Mouse (Mus musculus): ENCODE data around the gene Tctex1d4. TPM values are rescaled to one million over a fixed set of nuclear protein-coding genes. Genes with fewer than 3 reads are reported as not detected.
A peak's percentile ranks its signal among the peaks of the same experiment; 100 is the strongest.

Gene Tctex1d4
- polyA plus RNA-seq, 1 experiment = not detected

DNA sequence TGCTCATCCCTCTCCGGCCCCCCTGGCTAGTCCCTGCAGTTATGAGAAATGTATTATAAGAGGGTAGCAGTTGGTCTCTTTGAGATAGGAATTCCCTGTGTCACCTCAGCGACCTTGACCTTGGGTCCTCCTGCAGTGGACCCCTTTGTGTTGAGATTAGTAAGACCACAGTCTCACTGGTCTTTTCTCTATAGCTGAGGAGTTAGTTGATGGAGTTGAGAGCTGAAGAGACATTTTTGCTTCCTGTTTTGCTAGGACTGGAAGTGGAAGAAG lies 27.9 kb upstream of the Tctex1d4 start:
- TF ChIP-seq POLR2A (IDR thresholded peaks at IDR 0.05; ENCODE audit: borderline replicate concordance, control insufficient read depth, low read depth, low read length) (no peak), CTCF (IDR thresholded peaks at IDR 0.05; ENCODE audit: control insufficient read depth, insufficient read depth, low read length) (no peak)
- no peak overlapping the region for H3K4me3 ChIP-seq (replicated peaks; ENCODE audit: control insufficient read depth, low read depth, low read length)
- peaks cover 6% of the 10 kb centered on the region; the same call in 1 of the 2 replicates for H3K4me1 ChIP-seq (ENCODE audit: control insufficient read depth, insufficient read depth, low read length)
- WGBS = 74% methylated on average over 2 of the region's 2 CpGs
- no peak overlapping the region for H3K27ac ChIP-seq (ENCODE audit: control insufficient read depth, insufficient read depth, low read depth, low read length, poor library complexity)

DNA sequence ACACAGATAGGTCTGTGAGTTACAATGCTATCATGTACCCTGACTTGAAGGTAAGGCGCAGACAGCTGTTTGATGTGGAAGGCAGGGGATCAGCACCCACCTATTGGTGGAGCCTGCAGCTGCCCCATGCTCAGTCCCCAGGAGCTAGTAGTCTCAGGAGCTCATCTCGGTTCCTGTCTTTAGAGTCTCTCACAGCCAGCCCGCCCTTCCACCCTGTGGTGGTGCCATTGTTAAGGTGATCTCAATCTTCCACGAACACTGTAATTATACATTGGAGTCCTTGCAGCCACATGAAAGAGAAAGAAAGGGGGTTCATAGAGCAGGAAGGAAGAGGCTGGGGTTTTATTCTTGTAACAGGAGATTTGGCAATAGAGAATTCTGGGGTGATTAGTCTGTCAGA lies 26.6 kb upstream of the Tctex1d4 start:
- WGBS = 40% methylated on average over 4 of the region's 4 CpGs
- no peak for TF ChIP-seq POLR2A (IDR thresholded peaks at IDR 0.05; ENCODE audit: borderline replicate concordance, control insufficient read depth, low read depth, low read length)
- no peak for TF ChIP-seq CTCF (IDR thresholded peaks at IDR 0.05; ENCODE audit: control insufficient read depth, insufficient read depth, low read length)
- H3K4me3 ChIP-seq (replicated peaks; ENCODE audit: control insufficient read depth, low read depth, low read length) = no peak overlapping the region
- H3K4me1 ChIP-seq (ENCODE audit: control insufficient read depth, insufficient read depth, low read length) = peaks cover 6% of the 10 kb centered on the region; the same call in 1 of the 2 replicates
- no peak overlapping the region for H3K27ac ChIP-seq (ENCODE audit: control insufficient read depth, insufficient read depth, low read depth, low read length, poor library complexity)

DNA sequence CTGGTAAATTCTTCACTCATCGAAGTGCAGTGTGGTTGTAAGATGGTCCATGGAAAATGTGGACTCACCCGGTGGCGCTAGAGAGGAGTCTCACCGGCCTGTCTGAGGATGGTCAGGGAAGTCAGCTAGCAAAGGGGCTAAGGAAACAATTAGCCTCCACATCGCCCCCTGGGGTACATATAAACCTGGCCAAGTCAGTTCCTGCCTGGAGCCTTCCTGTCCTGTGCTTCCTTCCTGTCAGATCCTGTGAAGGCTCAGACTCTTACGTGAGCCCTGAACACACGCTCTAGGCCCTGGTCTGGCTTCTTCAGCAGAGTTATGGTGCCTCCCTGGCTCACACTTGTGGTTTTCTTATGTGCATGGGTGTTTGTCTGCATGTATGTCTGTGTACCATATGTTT lies 25.4 kb upstream of the Tctex1d4 start:
- Histone ChIP-seq H3K4me1 (ENCODE audit: control insufficient read depth, insufficient read depth, low read length) (peaks cover 6% of the 10 kb centered on the region; the same call in 1 of the 2 replicates), H3K27ac (ENCODE audit: control insufficient read depth, insufficient read depth, low read depth, low read length, poor library complexity) (no peak overlapping the region), H3K4me3 (replicated peaks; ENCODE audit: control insufficient read depth, low read depth, low read length) (no peak overlapping the region)
- WGBS = 50% methylated on average over 7 of the region's 7 CpGs
- no peak for TF ChIP-seq POLR2A (IDR thresholded peaks at IDR 0.05; ENCODE audit: borderline replicate concordance, control insufficient read depth, low read depth, low read length)
- TF ChIP-seq CTCF (IDR thresholded peaks at IDR 0.05; ENCODE audit: control insufficient read depth, insufficient read depth, low read length) = peak; percentile 33; the same call in 1 of the 2 replicates

DNA sequence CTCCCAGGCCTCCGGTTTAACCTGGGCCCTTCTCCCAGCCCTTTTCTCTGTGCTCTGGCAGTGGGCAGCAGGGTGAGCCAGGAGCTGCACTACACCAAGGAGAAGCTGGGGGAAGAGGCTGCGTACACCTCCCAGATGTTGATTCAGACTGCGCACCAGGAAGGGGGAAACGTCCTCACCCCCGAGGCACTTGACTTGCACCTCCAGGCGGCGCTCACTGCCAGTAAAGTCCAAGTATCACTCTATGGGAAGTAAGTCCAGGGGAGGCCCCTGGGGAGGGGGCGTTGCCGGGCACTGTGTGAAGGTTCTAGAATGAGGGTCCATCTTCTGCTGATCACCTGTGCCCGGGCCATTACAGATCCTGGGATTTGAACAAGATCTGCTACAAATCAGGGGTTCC lies 21.9 kb upstream of the Tctex1d4 start:
- TF ChIP-seq POLR2A (IDR thresholded peaks at IDR 0.05; ENCODE audit: borderline replicate concordance, control insufficient read depth, low read depth, low read length) (no peak), CTCF (IDR thresholded peaks at IDR 0.05; ENCODE audit: control insufficient read depth, insufficient read depth, low read length) (peak; percentile 22; the same call in 1 of the 2 replicates)
- 59% methylated on average over 10 of the region's 10 CpGs for WGBS
- H3K4me3 ChIP-seq (replicated peaks; ENCODE audit: control insufficient read depth, low read depth, low read length) = no peak overlapping the region
- peaks cover 6% of the 10 kb centered on the region; the same call in 1 of the 2 replicates for H3K4me1 ChIP-seq (ENCODE audit: control insufficient read depth, insufficient read depth, low read length)
- H3K27ac ChIP-seq (ENCODE audit: control insufficient read depth, insufficient read depth, low read depth, low read length, poor library complexity) = no peak overlapping the region

DNA sequence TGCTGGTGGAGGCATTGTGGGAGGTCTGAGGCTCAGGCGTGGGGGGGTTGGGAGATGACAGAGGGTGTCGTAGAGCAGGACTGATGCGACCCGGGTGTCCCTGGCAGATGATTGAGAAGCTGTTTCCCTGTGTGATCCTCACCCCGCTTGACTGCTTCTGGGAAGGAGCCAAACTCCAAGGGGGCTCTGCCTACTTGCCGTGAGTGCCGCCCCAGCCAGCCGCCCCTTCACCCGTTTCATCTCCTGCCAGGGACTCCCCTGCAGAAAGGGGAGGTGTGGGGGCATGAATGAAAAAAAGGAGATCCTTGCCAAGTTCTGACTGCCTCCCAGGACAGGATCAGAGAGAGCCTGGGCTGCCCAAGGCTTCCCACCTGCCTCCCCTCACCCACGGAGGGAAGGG lies 21.5 kb upstream of the Tctex1d4 start:
- no peak for TF ChIP-seq CTCF (IDR thresholded peaks at IDR 0.05; ENCODE audit: control insufficient read depth, insufficient read depth, low read length)
- no peak for TF ChIP-seq POLR2A (IDR thresholded peaks at IDR 0.05; ENCODE audit: borderline replicate concordance, control insufficient read depth, low read depth, low read length)
- WGBS = 77% methylated on average over 10 of the region's 10 CpGs
- Histone ChIP-seq H3K4me1 (ENCODE audit: control insufficient read depth, insufficient read depth, low read length) (peaks cover 4% of the 10 kb centered on the region; the same call in 1 of the 2 replicates), H3K27ac (ENCODE audit: control insufficient read depth, insufficient read depth, low read depth, low read length, poor library complexity) (no peak overlapping the region), H3K4me3 (replicated peaks; ENCODE audit: control insufficient read depth, low read depth, low read length) (no peak overlapping the region)

DNA sequence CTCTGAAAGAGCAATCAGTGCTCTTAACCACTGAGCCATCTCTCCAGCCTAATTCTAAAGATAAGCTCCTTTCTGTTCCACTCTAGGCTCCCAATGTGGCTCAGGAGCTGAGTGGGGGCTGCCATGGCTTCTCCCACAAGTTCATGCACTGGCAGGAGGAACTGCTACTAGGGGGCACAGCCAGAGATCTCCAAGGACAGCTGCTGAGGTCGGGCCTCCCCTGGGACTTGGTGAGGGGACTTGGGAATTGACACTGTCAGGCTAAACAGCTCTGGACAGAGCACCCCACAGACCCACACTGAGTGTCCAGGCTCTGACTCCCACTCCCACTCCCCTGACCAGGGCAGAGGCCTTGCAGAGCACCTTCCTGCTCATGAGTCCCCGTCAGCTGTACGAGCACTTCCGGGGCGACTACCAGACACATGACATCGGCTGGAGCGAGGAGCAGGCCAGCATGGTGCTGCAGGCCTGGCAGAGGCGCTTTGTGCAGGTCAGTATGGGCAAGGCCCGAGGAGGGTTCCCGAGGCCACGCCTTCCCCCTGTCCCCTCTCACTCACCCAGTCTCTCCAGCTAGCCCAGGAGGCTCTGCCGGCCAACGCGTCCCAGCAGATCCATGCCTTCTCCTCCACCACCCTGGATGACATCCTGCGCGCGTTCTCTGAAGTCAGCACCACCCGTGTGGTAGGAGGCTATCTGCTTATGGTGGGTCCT lies 18.6 kb upstream of the Tctex1d4 start:
- no peaks in the 10 kb centered on the region for H3K4me1 ChIP-seq (ENCODE audit: control insufficient read depth, insufficient read depth, low read length)
- 85% methylated on average over 18 of the region's 18 CpGs for WGBS
- no peak overlapping the region for H3K27ac ChIP-seq (ENCODE audit: control insufficient read depth, insufficient read depth, low read depth, low read length, poor library complexity)
- no peak overlapping the region for H3K4me3 ChIP-seq (replicated peaks; ENCODE audit: control insufficient read depth, low read depth, low read length)
- TF ChIP-seq CTCF (IDR thresholded peaks at IDR 0.05; ENCODE audit: control insufficient read depth, insufficient read depth, low read length) (no peak), POLR2A (IDR thresholded peaks at IDR 0.05; ENCODE audit: borderline replicate concordance, control insufficient read depth, low read depth, low read length) (no peak)

DNA sequence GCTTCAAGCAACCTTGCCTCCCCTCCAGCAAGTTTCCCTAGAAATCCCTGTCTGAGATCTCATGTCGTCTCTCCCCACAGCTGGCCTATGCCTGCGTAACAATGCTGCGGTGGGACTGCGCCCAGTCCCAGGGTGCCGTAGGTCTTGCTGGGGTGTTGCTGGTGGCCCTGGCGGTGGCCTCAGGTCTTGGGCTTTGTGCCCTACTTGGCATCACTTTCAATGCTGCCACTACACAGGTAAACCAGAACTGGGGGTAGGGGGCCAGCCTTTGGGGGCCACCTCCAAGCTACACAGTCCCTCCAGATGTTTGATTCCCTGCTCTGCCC lies 18.1 kb upstream of the Tctex1d4 start:
- WGBS = 91% methylated on average over 6 of the region's 6 CpGs
- H3K4me3 ChIP-seq (replicated peaks; ENCODE audit: control insufficient read depth, low read depth, low read length) = no peak overlapping the region
- TF ChIP-seq POLR2A (IDR thresholded peaks at IDR 0.05; ENCODE audit: borderline replicate concordance, control insufficient read depth, low read depth, low read length) (no peak), CTCF (IDR thresholded peaks at IDR 0.05; ENCODE audit: control insufficient read depth, insufficient read depth, low read length) (no peak)
- H3K27ac ChIP-seq (ENCODE audit: control insufficient read depth, insufficient read depth, low read depth, low read length, poor library complexity) = no peak overlapping the region
- no peaks in the 10 kb centered on the region for H3K4me1 ChIP-seq (ENCODE audit: control insufficient read depth, insufficient read depth, low read length)

DNA sequence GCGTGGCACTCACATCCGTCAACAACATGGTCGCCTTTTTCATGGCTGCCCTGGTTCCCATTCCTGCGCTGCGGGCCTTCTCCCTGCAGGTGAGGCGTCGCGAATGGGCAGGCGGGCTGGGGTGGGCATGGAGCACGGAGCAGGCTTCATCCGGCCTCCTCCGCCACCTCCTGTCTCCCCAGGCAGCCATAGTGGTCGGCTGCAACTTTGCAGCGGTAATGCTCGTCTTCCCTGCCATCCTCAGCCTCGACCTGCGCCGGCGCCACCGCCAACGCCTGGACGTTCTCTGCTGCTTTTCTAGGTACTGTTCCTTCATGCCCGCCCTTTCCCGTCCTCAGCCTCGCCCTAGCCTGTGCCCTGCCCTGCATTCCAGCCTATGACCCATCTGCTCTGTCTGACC lies 17.3 kb upstream of the Tctex1d4 start:
- Histone ChIP-seq H3K27ac (ENCODE audit: control insufficient read depth, insufficient read depth, low read depth, low read length, poor library complexity) (no peak overlapping the region), H3K4me1 (ENCODE audit: control insufficient read depth, insufficient read depth, low read length) (no peaks in the 10 kb centered on the region), H3K4me3 (replicated peaks; ENCODE audit: control insufficient read depth, low read depth, low read length) (no peak overlapping the region)
- 91% methylated on average over 25 of the region's 25 CpGs for WGBS
- TF ChIP-seq CTCF (IDR thresholded peaks at IDR 0.05; ENCODE audit: control insufficient read depth, insufficient read depth, low read length) = no peak
- no peak for TF ChIP-seq POLR2A (IDR thresholded peaks at IDR 0.05; ENCODE audit: borderline replicate concordance, control insufficient read depth, low read depth, low read length)

DNA sequence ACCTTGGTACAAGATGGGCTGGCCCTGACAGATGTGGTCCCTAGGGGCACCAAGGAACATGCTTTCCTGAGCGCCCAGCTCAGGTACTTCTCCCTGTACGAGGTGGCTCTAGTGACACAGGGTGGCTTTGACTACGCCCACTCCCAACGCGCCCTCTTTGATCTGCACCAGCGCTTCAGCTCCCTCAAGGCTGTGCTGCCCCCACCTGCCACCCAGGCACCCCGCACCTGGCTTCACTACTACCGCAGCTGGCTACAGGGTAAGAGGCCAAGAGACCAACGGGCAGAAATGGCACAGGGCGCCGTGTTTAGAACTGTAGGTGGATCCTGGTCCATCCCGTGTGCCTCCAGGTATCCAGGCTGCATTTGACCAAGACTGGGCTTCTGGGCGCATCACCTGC lies 16.3 kb upstream of the Tctex1d4 start:
- H3K4me1 ChIP-seq (ENCODE audit: control insufficient read depth, insufficient read depth, low read length) = no peaks in the 10 kb centered on the region
- H3K27ac ChIP-seq (ENCODE audit: control insufficient read depth, insufficient read depth, low read depth, low read length, poor library complexity) = no peak overlapping the region
- H3K4me3 ChIP-seq (replicated peaks; ENCODE audit: control insufficient read depth, low read depth, low read length) = no peak overlapping the region
- 87% methylated on average over 13 of the region's 13 CpGs for WGBS
- no peak for TF ChIP-seq CTCF (IDR thresholded peaks at IDR 0.05; ENCODE audit: control insufficient read depth, insufficient read depth, low read length)

Measured in bone marrow, adult 2 months (tissue).